Mouse (Mus musculus) gastrocnemius, adult 2 months (tissue): Measurements from ENCODE around the gene Ints11. TPM values are rescaled to one million over a fixed set of nuclear protein-coding genes. Genes with fewer than 3 reads are reported as not detected.

Experiments used
- DNase-seq: peaks from one replicate; pipeline ENCODE4 v3.0.0; 2022
- H3K27ac ChIP-seq: fragments of 200-600 bp; 2 replicates; pipeline ENCODE4 v1.8.1; 2022; ENCODE audit warnings: mild to moderate bottlenecking
- H3K4me3 ChIP-seq: fragments of 200-600 bp; 2 replicates; pipeline ENCODE4 v1.8.1; 2022; ENCODE audit warnings: mild to moderate bottlenecking, moderate library complexity
- CTCF ChIP-seq: fragments of 200-600 bp; IDR thresholded peaks from 2 replicates; pipeline ENCODE4 v1.8.1; 2022; ENCODE audit warnings: antibody characterized with exemption, mild to moderate bottlenecking, moderate library complexity
- intact Hi-C: fragments of 180-260 bp; cut with DNase I; formaldehyde crosslinking; loops from one replicate; pipeline ENCODE4 v1.15.1; 2025
- microRNA-seq: library from miRNA; unstranded; fragments of <30 nt; microRNA quantifications from one replicate; pipeline ENCODE4 v1.2.0, GENCODE M21; 2021
- total RNA-seq, 2 experiments: library from RNA; stranded (reverse); gene quantifications; 2 replicates each; pipeline ENCODE4 v1.2.3; 2021

The Ints11 gene
- total RNA-seq, 2 experiments from 2014 or later, result 14.9 to 17.3 TPM

DNA sequence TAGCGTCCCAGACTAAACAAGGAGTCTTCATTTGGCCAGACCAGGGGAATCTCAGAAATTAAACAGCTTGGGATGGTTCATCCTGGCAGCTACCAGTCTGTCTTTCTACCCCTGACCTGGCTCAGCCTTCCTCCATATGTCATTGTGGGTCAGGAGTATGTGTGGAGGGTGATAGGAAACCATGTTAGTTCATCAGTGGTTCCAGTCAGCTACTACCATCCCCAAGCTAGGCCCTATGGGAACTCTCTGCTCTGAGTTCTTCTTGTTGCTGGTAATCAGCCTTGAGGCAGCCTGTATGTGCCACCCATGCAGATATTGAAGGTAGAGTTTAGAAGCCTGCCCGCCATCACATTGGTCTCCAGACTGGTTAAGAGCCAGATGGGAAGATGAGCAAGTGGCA, 29.0 kb downstream of the Ints11 start:
- no peak for DNase-seq
- intact Hi-C loops, result no loop called here
- Histone ChIP-seq H3K27ac (no peak overlapping the region), H3K4me3 (no peak overlapping the region)
- TF ChIP-seq CTCF, result no peak

DNA sequence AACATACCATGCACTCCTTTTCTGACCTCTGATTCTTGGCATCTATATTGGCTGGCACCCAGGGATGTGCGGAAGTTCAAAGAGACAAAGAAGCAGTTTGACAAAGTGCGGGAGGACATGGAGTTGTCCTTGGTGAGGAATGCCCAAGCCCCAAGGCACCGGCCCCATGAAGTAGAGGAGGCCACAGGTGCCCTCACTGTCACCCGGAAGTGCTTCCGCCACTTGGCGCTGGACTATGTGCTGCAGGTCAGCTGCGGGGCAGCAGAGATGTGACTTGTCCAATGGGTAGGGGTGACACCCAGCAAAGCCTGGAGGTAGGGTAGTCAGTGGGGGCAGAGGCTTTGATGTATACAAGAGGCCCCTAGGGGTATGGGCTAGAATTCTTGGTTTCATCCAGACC, 30.0 kb downstream of the Ints11 start:
- Histone ChIP-seq H3K27ac (no peak overlapping the region), H3K4me3 (no peak overlapping the region)
- DNase-seq, result no peak
- intact Hi-C loops, result no loop called here
- TF ChIP-seq CTCF, result no peak

DNA sequence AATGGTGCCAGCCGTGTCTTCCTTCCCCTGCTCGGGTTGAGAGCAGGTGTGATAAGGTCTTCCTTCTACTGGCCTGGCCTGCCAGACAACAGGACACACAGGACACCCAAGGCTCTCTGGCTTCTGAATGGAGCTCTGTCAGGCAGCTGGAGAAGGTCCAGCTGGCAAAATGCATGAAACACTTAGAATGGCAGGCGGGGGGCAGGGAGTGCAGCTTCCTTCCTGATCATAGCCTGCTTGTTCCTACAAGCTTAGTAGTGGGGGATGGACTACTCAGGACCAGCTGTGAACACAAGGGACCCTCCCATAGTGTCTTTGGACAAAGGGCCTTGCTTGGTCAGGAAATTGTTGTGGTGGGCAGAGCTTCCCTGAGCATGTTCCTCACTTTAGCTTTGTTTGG, 31.9 kb downstream of the Ints11 start:
- Histone ChIP-seq H3K4me3 (no peak overlapping the region), H3K27ac (no peak overlapping the region)
- TF ChIP-seq CTCF, result no peak
- intact Hi-C loops, result no loop called here
- DNase-seq, result peak; percentile 23

DNA sequence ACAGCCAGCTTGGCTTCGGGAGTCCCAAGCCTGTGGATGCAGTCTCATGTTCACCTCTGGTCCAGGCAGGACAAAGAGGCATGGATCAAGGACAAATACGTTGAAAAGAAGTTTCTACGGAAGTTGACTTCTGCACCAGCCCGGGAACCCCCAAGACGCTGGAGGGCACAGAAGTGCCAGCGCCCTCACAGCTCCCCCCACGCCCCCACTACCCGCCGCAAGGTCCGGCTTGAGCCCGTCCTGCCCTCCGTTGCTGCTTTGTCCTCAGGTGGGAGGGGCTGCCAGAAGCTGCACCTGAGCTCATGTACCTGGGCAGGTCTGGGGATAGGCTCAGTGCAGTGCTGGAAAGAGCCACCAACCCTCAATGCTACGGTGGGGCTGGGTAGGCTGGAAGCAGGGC, 33.9 kb downstream of the Ints11 start:
- no peak overlapping the region for H3K4me3 ChIP-seq
- DNase-seq, result peak; percentile 23
- intact Hi-C loops, result no loop called here
- no peak overlapping the region for H3K27ac ChIP-seq
- TF ChIP-seq CTCF, result no peak

DNA sequence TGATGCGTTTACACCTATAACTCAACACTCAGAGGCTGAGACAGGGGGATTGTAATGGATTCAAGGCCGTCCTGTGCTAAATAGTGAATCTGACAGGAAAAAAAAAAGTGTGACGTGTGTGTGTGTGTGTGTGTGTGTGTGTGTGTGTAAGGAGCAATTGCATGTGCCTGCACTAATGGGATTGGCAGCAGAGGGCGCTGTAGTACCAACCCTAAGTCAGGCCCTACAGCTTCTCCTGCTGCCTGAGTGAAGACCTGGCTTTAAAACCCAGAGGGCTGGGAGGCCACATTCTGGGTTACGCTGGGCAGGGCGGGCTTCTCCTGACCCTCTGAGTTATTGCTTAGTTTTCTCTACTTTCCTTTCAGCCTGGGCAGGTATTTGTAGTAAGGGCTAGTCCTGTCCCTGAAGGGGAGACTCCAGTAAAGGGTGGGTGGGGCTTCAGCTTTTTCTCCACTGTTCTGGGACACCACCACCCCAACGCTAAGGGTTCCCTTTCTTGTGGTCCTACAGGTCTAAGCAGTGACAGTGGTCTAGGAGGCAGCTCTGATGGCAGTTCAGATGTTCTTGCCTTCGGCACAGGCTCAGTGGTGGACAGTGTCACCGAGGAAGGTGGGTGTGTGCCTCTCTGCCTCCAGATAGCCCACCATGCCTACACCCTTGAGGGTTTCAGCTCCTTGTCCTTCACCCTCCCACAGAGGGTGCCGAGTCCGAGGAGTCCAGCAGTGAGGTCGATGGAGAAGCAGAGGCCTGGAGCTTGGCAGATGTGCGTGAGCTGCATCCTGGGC, 35.2 kb downstream of the Ints11 start:
- no peak overlapping the region for H3K4me3 ChIP-seq
- H3K27ac ChIP-seq, result no peak overlapping the region
- peak; percentile 18; the same call in 1 of the 2 replicates for TF ChIP-seq CTCF
- peak; percentile 35 for DNase-seq
- intact Hi-C loops, result no loop called here

DNA sequence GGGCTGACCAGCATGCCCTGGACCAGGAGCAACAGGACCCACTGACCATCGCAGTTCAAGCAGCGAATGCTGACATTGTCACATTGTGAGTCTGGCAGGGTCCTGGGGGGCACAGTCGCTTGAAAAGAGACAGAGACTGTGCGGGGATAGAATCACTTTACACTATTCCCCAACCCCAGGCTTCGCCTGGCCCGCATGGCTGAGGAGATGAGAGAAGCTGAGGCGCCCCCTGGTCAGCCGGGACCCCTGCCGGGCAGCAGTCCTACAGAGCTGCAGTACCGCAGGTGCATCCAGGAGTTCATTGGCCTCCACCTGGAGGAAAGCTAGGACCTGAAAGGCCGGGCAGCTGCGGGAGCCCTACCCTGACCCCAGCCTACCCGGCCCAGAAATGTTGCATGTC, 36.3 kb downstream of the Ints11 start:
- Histone ChIP-seq H3K27ac (no peak overlapping the region), H3K4me3 (no peak overlapping the region)
- TF ChIP-seq CTCF, result no peak
- intact Hi-C loops, result no loop called here
- DNase-seq, result peak; percentile 15

DNA sequence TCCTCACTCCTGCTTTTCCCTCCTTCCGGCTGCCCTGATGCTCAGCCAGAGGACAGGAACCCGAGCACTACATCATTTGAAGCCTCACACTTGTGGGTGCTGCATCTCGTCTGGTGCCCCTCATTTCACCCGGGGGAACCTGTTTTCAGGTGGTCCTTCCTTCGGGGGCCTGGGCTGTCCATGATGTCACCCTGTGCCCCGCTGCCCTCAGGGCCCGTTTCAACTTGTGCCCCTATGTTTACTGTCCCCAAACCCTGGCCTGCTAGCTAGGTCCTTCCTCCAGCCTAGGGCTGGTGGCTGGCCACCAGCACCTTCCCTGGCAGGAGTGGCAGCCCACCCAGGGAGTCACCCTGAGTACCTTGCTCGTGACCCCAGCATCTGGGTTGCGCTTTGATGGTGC, 36.8 kb downstream of the Ints11 start:
- Histone ChIP-seq H3K27ac (no peak overlapping the region), H3K4me3 (no peak overlapping the region)
- intact Hi-C loops, result no loop called here
- DNase-seq, result peak; percentile 16
- no peak for TF ChIP-seq CTCF

DNA sequence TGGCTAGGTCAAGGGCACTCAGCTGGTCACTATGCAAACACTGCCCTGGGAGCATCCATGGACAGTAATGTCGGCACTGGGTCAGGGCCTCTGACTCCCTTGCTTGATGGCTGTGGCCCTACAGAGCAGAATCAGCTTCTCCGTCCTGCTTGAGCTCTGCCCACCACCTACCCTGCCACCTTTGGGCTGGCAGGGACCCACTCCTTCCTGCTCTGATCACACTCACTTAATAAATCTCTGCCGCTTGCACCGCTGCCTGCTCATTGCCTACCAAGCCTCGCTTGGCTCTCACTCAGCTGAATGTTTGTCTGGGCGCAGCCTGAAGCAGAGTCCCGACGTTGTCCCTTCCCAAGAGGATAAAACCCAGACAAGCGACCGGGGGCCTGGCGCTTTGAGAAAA, 37.7 kb downstream of the Ints11 start:
- intact Hi-C loops, result no loop called here
- Histone ChIP-seq H3K4me3 (no peak overlapping the region), H3K27ac (no peak overlapping the region)
- peak; percentile 13 for DNase-seq
- TF ChIP-seq CTCF, result no peak

DNA sequence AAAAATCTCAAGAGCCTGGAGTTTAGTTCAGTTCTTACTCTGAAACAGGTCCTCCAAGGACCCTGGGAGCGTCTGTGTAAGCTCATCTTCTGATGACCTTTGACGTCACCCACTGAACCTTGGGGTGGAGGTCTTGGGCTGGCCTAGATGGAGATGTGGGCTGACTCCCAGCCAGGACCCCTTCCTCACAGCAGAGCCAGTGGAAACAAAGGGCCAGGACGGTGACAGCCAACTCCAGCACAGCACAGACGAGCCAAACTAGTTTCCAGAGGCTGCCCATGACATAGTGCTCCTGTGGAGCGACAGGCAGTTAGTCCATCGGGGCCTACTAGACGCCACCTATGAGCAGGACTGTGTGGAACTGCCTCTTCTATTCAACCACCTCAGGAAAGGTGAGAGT, 38.9 kb downstream of the Ints11 start:
- no peak overlapping the region for H3K4me3 ChIP-seq
- no peak for TF ChIP-seq CTCF
- DNase-seq, result peak; percentile 18

DNA sequence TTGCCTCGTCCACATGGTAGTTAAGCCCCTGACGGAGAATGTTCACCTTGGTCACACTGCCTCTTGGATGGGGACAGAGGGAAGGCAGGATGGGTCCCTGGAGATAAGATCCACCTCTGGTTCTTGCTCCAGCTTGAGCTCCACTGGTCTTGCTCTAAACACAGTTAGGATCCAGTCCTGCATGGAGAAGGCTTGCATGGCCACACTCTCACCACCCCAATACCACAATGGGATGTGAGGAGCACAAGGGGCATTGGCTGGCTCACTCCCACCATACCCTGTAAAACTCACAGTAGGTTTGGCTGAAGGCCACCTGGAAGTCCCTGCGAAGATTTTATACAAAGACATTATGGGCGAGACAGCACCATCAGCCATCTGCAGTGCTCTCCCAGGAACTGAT, 39.4 kb downstream of the Ints11 start:
- intact Hi-C loops, result no loop called here
- DNase-seq, result peak; percentile 17
- Histone ChIP-seq H3K27ac (no peak overlapping the region), H3K4me3 (no peak overlapping the region)
- no peak for TF ChIP-seq CTCF

More for the DNA sequence above, 38.9 kb downstream of the Ints11 start:
- H3K27ac ChIP-seq, result no peak overlapping the region
- intact Hi-C loops, result no loop called here

DNA sequence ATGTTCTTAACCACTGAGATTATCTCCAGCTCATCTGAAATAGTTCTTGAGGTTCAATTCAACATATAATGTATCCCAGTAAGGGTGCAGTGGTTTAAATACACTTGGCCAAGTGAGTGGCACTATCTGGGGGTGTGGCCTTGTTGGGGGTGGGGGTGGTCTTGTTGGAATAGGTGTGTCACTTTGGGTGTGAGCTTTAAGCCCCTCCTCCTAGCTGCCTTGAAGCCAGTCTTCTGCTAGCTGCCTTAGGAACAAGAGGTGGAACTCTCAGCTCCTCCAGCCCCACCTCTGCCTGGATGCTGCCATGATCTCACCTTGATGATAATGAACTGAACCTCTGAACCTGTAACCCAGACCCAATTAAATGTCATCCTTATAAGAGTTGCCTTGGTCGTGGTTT, 62.7 kb downstream of the Ints11 start:
- H3K4me3 ChIP-seq, result no peak overlapping the region
- DNase-seq, result no peak
- TF ChIP-seq CTCF, result no peak
- intact Hi-C loops, result no loop called here
- H3K27ac ChIP-seq, result no peak overlapping the region

Small RNAs within 50 kb of the gene (microRNA-seq; reads per million reads assigned to microRNA genes)
- not detected for gene Gm22991

Other genes with a start within 250 kb of the Ints11 start
- gene Cdk11b, start 244.7 kb upstream of the Ints11 start, total RNA-seq, result 10 to 100 TPM; 28.4 to 32.0 TPM
- not detected for gene Gm10563, start 224.1 kb upstream of the Ints11 start, total RNA-seq
- 1 to 10 TPM in 1 of 2 experiments, under 1 TPM in 1; 0.64 to 3.0 TPM for gene Mmp23, start 216.2 kb upstream of the Ints11 start, total RNA-seq
- gene Mib2, start 200.3 kb upstream of the Ints11 start, total RNA-seq, result 10 to 100 TPM; 17.7 to 19.8 TPM
- gene Fndc10, start 175.2 kb upstream of the Ints11 start, total RNA-seq, result 1 to 10 TPM; 1.0 to 1.5 TPM
- gene Ssu72, start 164.7 kb upstream of the Ints11 start, total RNA-seq, result 10 to 100 TPM; 42.3 to 44.5 TPM
- gene Tmem240, start 134.7 kb upstream of the Ints11 start, total RNA-seq, result under 1 TPM; 0.41 to 0.67 TPM
- gene Atad3a, start 108.5 kb upstream of the Ints11 start, total RNA-seq, result 10 to 100 TPM; 25.4 to 35.3 TPM
- gene Vwa1, start 94.8 kb upstream of the Ints11 start, total RNA-seq, result 1 to 10 TPM; 4.8 to 7.4 TPM
- 1 to 10 TPM in 1 of 2 experiments, under 1 TPM in 1; 0.66 to 1.1 TPM for gene Tmem88b, start 83.7 kb upstream of the Ints11 start, total RNA-seq
- not detected for gene Ankrd65, start 79.1 kb upstream of the Ints11 start, total RNA-seq
- gene Mrpl20, start 66.7 kb upstream of the Ints11 start, total RNA-seq, result 10 to 100 TPM; 39.0 to 52.7 TPM
- 10 to 100 TPM; 26.4 to 27.0 TPM for gene Ccnl2, start 57.1 kb upstream of the Ints11 start, total RNA-seq
- gene Aurkaip1, start 38.3 kb upstream of the Ints11 start, total RNA-seq, result 10 to 100 TPM; 74.0 to 89.8 TPM
- 10 to 100 TPM; 26.4 to 31.3 TPM for gene Mxra8, start 29.9 kb upstream of the Ints11 start, total RNA-seq
- 100 to 1,000 TPM; 116 to 122 TPM for gene Dvl1, start 22.1 kb upstream of the Ints11 start, total RNA-seq
- under 1 TPM; 0.11 to 0.23 TPM for gene Tas1r3, start 6.2 kb upstream of the Ints11 start, total RNA-seq
- gene Cptp, start 106 bp upstream of the Ints11 start, total RNA-seq, result 10 to 100 TPM; 13.6 to 18.0 TPM
- 10 to 100 TPM; 10.5 to 13.4 TPM for gene Pusl1, start 22.2 kb downstream of the Ints11 start, total RNA-seq
- gene Acap3, start 22.3 kb downstream of the Ints11 start, total RNA-seq, result 1 to 10 TPM; 7.5 to 8.0 TPM
- 10 to 100 TPM; 62.8 to 64.5 TPM for gene Ube2j2, start 74.3 kb downstream of the Ints11 start, total RNA-seq
- gene C1qtnf12, start 92.8 kb downstream of the Ints11 start, total RNA-seq, result 10 to 100 TPM; 15.1 to 18.5 TPM
- 1 to 10 TPM in 1 of 2 experiments, under 1 TPM in 1; 0.92 to 2.0 TPM for gene B3galt6, start 123.1 kb downstream of the Ints11 start, total RNA-seq
- 10 to 100 TPM; 75.7 to 81.5 TPM for gene Sdf4, start 123.3 kb downstream of the Ints11 start, total RNA-seq
- gene Tnfrsf4, start 144.3 kb downstream of the Ints11 start, total RNA-seq, result 1 to 10 TPM in 1 of 2 experiments, under 1 TPM in 1; 0.75 to 2.1 TPM
- gene Tnfrsf18, start 156.6 kb downstream of the Ints11 start, total RNA-seq, result not detected
- not detected for gene Ttll10, start 189.9 kb downstream of the Ints11 start, total RNA-seq
- gene 9430015G10Rik, start 240.4 kb downstream of the Ints11 start, total RNA-seq, result 1 to 10 TPM; 1.9 to 2.3 TPM